Comparison of ENCODE assay signal across 19 mouse cellular contexts in genomic region chr8:117894861-117895260, GRCm38 (mm10).
DNase-seq lines count a peak whose midpoint lies in the region; ATAC-seq lines count a peak whose summit lies in the region.
"Had no signal": no experiment of that assay in that cellular context is flagged by ENCODE, and none has a peak within 500 bp of the region (broad histone marks: within the 10 kb centered on the region; RNA-seq: fewer than 3 reads in every experiment).

No protein-coding gene starts in this region.

- intact Hi-C loops in heart, postnatal 10 days (cut with DNase I) = no loop called here

- ATAC-seq in monocyte, adult 5-6 weeks (replicated peaks; ENCODE audit: insufficient number of reproducible peaks, low FRiP score, low TSS enrichment, poor library complexity, severe bottlenecking) = no peak
- ATAC-seq: forebrain, embryonic 14.5 days; forebrain, embryonic 16.5 days; Patski had no signal

- DNase-seq in ES-CJ7 (ENCODE audit: low read depth, low spot score) (peak; percentile 89), R1 (ENCODE audit: low read depth, low spot score) (peak; percentile 85), ZHBTc4 (ENCODE audit: low read depth, low spot score) (peak; percentile 88)
- DNase-seq in heart, postnatal 10 days = no peak
- no peak for DNase-seq in urinary bladder, postnatal 36 days (ENCODE audit: low spot score in 2 of 2)
- DNase-seq: adrenal gland, adult 2 months; adrenal gland, postnatal 10 days; adrenal gland, postnatal 25 days; cerebellum, adult 11 months; cerebellum, adult 18-20 months; cerebellum, adult 8-10 months; cerebellum, adult 9-11 months; cerebellum, postnatal 14 days; cerebellum, postnatal 36 days; embryo, embryonic 11 days had no signal

Comparison
In these comparisons a context has a peak if more than half of its experiments do, and no peak if none do; other contexts are left out.
1. DNase-seq: peak in ES-CJ7 (single experiment), R1 (single experiment) and ZHBTc4 (single experiment); none in heart, postnatal 10 days (0 of 2) and urinary bladder, postnatal 36 days (0 of 2).